Mouse (Mus musculus) kidney, postnatal 0 days (tissue): ENCODE results near the gene Cdh5. TPM values are rescaled to one million over a fixed set of nuclear protein-coding genes. Genes with fewer than 3 reads are reported as not detected.
"Not testable (repeated sequence)": the region's sequence is repeated elsewhere in the genome, so short reads cannot be mapped to it uniquely, and the experiment has no call there.

Experiments used
- ATAC-seq: fragments of 200-750 bp; cut with Nextera tagmentation; replicated peaks from 2 replicates; pipeline ENCODE4 v1.8.0; 2017; ENCODE audit warnings: low read depth, moderate number of reproducible peaks, moderate TSS enrichment, moderate library complexity; ENCODE audit not compliant: low FRiP score
- DNase-seq: peaks from one replicate; pipeline ENCODE4 v3.0.0-alpha.2; 2016; ENCODE audit warnings: low spot score
- H3K27ac ChIP-seq: fragments of 300-500 bp; sonication (generic); 2 replicates; pipeline ENCODE4 v1.5.1; 2014; ENCODE audit warnings: mild to moderate bottlenecking
- H3K27me3 ChIP-seq: fragments of 300-500 bp; sonication (generic); 2 replicates; pipeline ENCODE4 v1.6.1; 2014; ENCODE audit warnings: low read length, mixed read lengths; ENCODE audit not compliant: insufficient read depth
- H3K36me3 ChIP-seq: fragments of 300-500 bp; sonication (generic); 2 replicates; pipeline ENCODE4 v1.6.1; 2014; ENCODE audit warnings: low read length, mixed read lengths; ENCODE audit not compliant: insufficient read depth
- H3K4me1 ChIP-seq: fragments of 300-500 bp; sonication (generic); replicated peaks from 2 replicates; pipeline ENCODE4 v1.6.1; 2014; ENCODE audit warnings: antibody characterized with exemption, low read length, mixed read lengths; ENCODE audit not compliant: insufficient read depth
- H3K4me2 ChIP-seq: fragments of 300-500 bp; sonication (generic); 2 replicates; pipeline ENCODE4 v1.6.1; 2014; ENCODE audit warnings: mild to moderate bottlenecking, low read length, moderate library complexity, mixed read lengths
- H3K4me3 ChIP-seq: fragments of 300-500 bp; sonication (generic); replicated peaks from 2 replicates; pipeline ENCODE4 v1.5.1; 2014; ENCODE audit warnings: low read depth, low read length
- H3K9ac ChIP-seq: fragments of 300-500 bp; sonication (generic); 2 replicates; pipeline ENCODE4 v1.6.1; 2014; ENCODE audit warnings: low read depth, low read length
- H3K9me3 ChIP-seq: fragments of 300-500 bp; sonication (generic); replicated peaks from 2 replicates; pipeline ENCODE4 v1.6.1; 2016; ENCODE audit warnings: low read length, inconsistent platforms, mixed read lengths
- CTCF ChIP-seq: IDR thresholded peaks from 2 replicates; pipeline ENCODE4 v1.5.1; 2016; ENCODE audit warnings: antibody characterized with exemption, low read depth, mild to moderate bottlenecking, moderate library complexity
- WGBS: fragments of 180-500 bp; shearing (Covaris S2); extraction: QIAGEN DNeasy Blood & Tissue Kit; methylation state at CpG from one replicate; pipeline ENCODE4 v1.1.7; 2014; 5-methylcytosine and 5-hydroxymethylcytosine counted together
- polyA plus RNA-seq: library from polyadenylated mRNA; unstranded; fragments of >200 nt; fragmentation: Nextera tagmentation; extraction: Ambion mirVana; gene quantifications from 2 replicates; pipeline ENCODE4 v1.2.1, GENCODE M21; 2015

Gene Cdh5
- polyA plus RNA-seq, 1 experiment from 2014 or later = 35.9 TPM

- Histone ChIP-seq H3K27ac (no peak overlapping the region), H3K27me3 (no peaks in the 10 kb centered on the region), H3K36me3 (no peaks in the 10 kb centered on the region), H3K4me1 (no peaks in the 10 kb centered on the region), H3K4me3 (no peak overlapping the region), H3K9me3 (no peaks in the 10 kb centered on the region), H3K4me2 (no peak overlapping the region), H3K9ac (no peak overlapping the region)
- TF ChIP-seq CTCF = no peak
- DNase-seq (no peak), ATAC-seq (no peak)
- 88% methylated on average over 9 of the region's 9 CpGs for WGBS
Observed at GRCm38 (mm10) chr8:104065906-104066518, 35.4 kb upstream of the Cdh5 start.

DNA sequence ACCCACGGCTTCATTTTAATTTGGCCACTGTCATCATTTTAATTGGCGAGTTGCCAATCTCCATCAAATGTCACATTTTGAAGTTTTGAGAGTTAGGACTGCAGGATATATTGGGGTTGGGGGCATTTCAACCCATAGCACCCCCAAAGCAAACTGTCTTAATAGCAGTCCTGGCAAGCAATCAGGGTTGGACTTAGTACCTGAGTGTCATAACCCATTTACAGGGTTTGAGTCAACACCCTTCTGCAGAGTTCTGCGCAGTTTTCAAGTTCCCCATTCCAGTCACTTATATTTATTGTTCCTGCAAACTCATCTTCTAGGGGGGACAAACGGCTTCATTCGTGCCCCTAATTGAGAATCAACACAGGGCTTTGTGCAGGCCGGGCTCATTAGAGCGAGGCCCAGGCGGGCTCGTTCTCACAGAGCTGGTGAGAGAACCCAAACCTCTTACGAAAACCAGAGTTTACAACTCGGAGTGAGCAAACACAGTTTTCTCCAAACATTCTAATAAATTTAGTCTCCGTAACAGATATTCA is 34.0 kb upstream of the Cdh5 start:
- no peak overlapping the region for H3K27ac ChIP-seq
- no peak overlapping the region for H3K4me2 ChIP-seq
- H3K9me3 ChIP-seq = no peaks in the 10 kb centered on the region
- H3K36me3 ChIP-seq = no peaks in the 10 kb centered on the region
- no peaks in the 10 kb centered on the region for H3K27me3 ChIP-seq
- TF ChIP-seq CTCF = no peak
- ATAC-seq = no peak
- H3K4me3 ChIP-seq = no peak overlapping the region
- no peak for DNase-seq
- H3K4me1 ChIP-seq = no peaks in the 10 kb centered on the region
- 83% methylated on average over 12 of the region's 12 CpGs for WGBS
- H3K9ac ChIP-seq = no peak overlapping the region

GRCm38 (mm10) chr8:104068421-104069035 is 32.9 kb upstream of the Cdh5 start:
- no peak overlapping the region for H3K9ac ChIP-seq
- no peaks in the 10 kb centered on the region for H3K9me3 ChIP-seq
- DNase-seq (no peak), ATAC-seq (no peak)
- no peak overlapping the region for H3K4me3 ChIP-seq
- whole genome bisulfite sequencing = 76% methylated on average over 15 of the region's 15 CpGs
- no peak overlapping the region for H3K4me2 ChIP-seq
- no peak overlapping the region for H3K27ac ChIP-seq
- no peak for TF ChIP-seq CTCF
- H3K4me1 ChIP-seq = no peaks in the 10 kb centered on the region
- H3K27me3 ChIP-seq = no peaks in the 10 kb centered on the region
- no peaks in the 10 kb centered on the region for H3K36me3 ChIP-seq

DNA sequence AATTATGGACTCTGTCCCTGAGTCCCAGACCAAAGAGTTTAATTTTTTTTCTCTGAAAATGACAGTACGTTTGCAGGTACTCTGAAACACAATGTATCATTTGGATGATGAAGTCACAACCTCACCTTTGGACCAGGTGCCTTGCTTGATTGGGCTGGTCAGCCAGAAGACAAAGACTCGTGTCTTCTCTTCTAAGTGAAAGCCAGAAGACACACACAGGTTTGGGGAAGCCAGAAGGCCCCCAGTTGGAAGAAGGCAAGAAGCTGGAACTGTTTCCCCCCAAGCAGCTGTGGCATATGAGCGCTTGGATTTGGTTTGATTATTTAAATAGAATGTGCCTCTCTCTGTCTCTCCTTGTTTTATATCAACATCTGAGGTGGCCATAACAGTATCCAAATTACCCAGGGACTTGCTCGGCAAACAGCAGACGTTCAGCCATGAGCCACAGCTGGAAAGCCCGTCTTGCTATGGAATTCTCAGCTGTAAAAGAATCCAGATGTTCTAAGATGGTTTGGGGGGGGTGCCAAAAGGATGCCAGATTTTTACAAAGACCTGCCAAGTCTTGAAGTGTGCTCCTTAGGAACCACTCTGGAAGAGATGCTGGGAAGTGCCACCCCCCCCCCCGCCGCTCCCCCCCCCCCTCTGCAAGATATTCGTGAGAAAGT is 31.1 kb upstream of the Cdh5 start:
- not testable (repeated sequence) for H3K36me3 ChIP-seq, H3K4me1 ChIP-seq, H3K27me3 ChIP-seq, ATAC-seq, H3K27ac ChIP-seq, DNase-seq, H3K9me3 ChIP-seq, H3K4me3 ChIP-seq, H3K4me2 ChIP-seq, H3K9ac ChIP-seq
- 71% methylated on average over 9 of the region's 9 CpGs for WGBS

- no peak overlapping the region for H3K9ac ChIP-seq
- H3K27me3 ChIP-seq = no peaks in the 10 kb centered on the region
- H3K4me3 ChIP-seq = no peak overlapping the region
- no peak for DNase-seq
- H3K4me1 ChIP-seq = no peaks in the 10 kb centered on the region
- 92% methylated on average over 10 of the region's 10 CpGs for WGBS
- H3K9me3 ChIP-seq = no peaks in the 10 kb centered on the region
- H3K27ac ChIP-seq = no peak overlapping the region
- no peak for TF ChIP-seq CTCF
- H3K36me3 ChIP-seq = no peaks in the 10 kb centered on the region
- no peak overlapping the region for H3K4me2 ChIP-seq
- ATAC-seq = no peak
Observed at GRCm38 (mm10) chr8:104070949-104071348, 30.5 kb upstream of the Cdh5 start.

- WGBS = 93% methylated on average over 6 of the region's 6 CpGs
- no peak overlapping the region for H3K27ac ChIP-seq
Observed at GRCm38 (mm10) chr8:104075079-104075478, 26.3 kb upstream of the Cdh5 start.

More at GRCm38 (mm10) chr8:104075079-104075478, 26.3 kb upstream of the Cdh5 start:
- no peaks in the 10 kb centered on the region for H3K36me3 ChIP-seq
- no peak for TF ChIP-seq CTCF
- H3K4me2 ChIP-seq = no peak overlapping the region
- H3K9me3 ChIP-seq = no peaks in the 10 kb centered on the region
- DNase-seq (no peak), ATAC-seq (no peak)
- no peaks in the 10 kb centered on the region for H3K4me1 ChIP-seq
- no peak overlapping the region for H3K4me3 ChIP-seq
- H3K27me3 ChIP-seq = no peaks in the 10 kb centered on the region
- no peak overlapping the region for H3K9ac ChIP-seq
